Mouse (Mus musculus) G1E (cell line): ENCODE measurements at regions not wholly inside any gene's neighbourhood (a gene's known extent, or its start where the extent isn't known, plus 50 kb on each side); places are given as distances from the start of the nearest gene placed in this dataset.

ENCODE experiments used
- ATAC-seq: 2 replicates; pipeline ENCODE4 v1.8.0; 2016; ENCODE audit warnings: mild to moderate bottlenecking; ENCODE audit not compliant: insufficient number of reproducible peaks, poor library complexity, low FRiP score, severe bottlenecking; ENCODE audit errors: extremely low read depth
- DNase-seq: peaks from one replicate; pipeline ENCODE4 v3.0.0; 2012; ENCODE audit warnings: low spot score
- H3K27me3 ChIP-seq: 2 replicates; pipeline ENCODE4 v1.6.1; 2012; ENCODE audit warnings: mild to moderate bottlenecking, low read length, inconsistent platforms; ENCODE audit not compliant: insufficient read depth
- H3K36me3 ChIP-seq: replicated peaks from 2 replicates; pipeline ENCODE3; 2012; ENCODE audit warnings: mild to moderate bottlenecking, inconsistent platforms
- H3K4me1 ChIP-seq: 2 replicates; pipeline ENCODE4 v1.6.1; 2012; ENCODE audit warnings: low read depth, low read length, inconsistent platforms, mixed read lengths; ENCODE audit not compliant: insufficient read depth
- H3K4me3 ChIP-seq: 2 replicates; pipeline ENCODE4 v1.5.1; 2012; ENCODE audit warnings: low read depth, mild to moderate bottlenecking, inconsistent platforms, low read length, moderate library complexity, mixed read lengths
- H3K9me3 ChIP-seq: replicated peaks from 2 replicates; pipeline ENCODE4 v1.6.1; 2012; ENCODE audit warnings: inconsistent platforms
- CTCF ChIP-seq: IDR thresholded peaks from 2 replicates; pipeline ENCODE4 v1.5.1; 2012; ENCODE audit warnings: low read depth, low read length, inconsistent platforms, mixed read lengths
- GATA1 ChIP-seq: IDR thresholded peaks from 2 replicates; pipeline ENCODE4 v1.6.1; 2012; ENCODE audit warnings: borderline replicate concordance, low read length, inconsistent platforms, mixed read lengths
- GATA2 ChIP-seq: IDR thresholded peaks from 2 replicates; pipeline ENCODE4 v1.6.1; 2012; ENCODE audit warnings: low read depth, low read length, inconsistent platforms, borderline replicate concordance
- POLR2AphosphoS5 ChIP-seq: IDR thresholded peaks from 2 replicates; pipeline ENCODE4 v1.6.1; 2012; ENCODE audit warnings: low read depth, low read length, inconsistent platforms; ENCODE audit not compliant: insufficient replicate concordance
- TAL1 ChIP-seq: conservative IDR thresholded peaks from 2 replicates; pipeline ENCODE4 v1.6.1; 2012; ENCODE audit warnings: low read depth, low read length, inconsistent platforms, mixed read lengths

GRCm38 (mm10) chr2:99236968-99237367 is 569.9 kb upstream of the Gm10800 start:
- DNase-seq (peak; percentile 0), ATAC-seq (no peak)
- no peaks in the 10 kb centered on the region for H3K36me3 ChIP-seq
- no peak for TF ChIP-seq GATA1
- no peak for TF ChIP-seq GATA2
- TF ChIP-seq TAL1: no peak
- TF ChIP-seq CTCF: no peak; the same call in 1 of the 2 replicates
- TF ChIP-seq POLR2AphosphoS5: no peak
- H3K9me3 ChIP-seq: no peaks in the 10 kb centered on the region
- no peaks in the 10 kb centered on the region for H3K27me3 ChIP-seq
- H3K4me1 ChIP-seq: no peaks in the 10 kb centered on the region
- no peak overlapping the region for H3K4me3 ChIP-seq
